Mouse (Mus musculus) cortical plate, adult 2 months (tissue): Measurements from ENCODE around the gene Tnc.

ENCODE experiments used
- CTCF ChIP-seq: fragments of 200-500 bp; IDR thresholded peaks from 2 replicates; pipeline ENCODE4 v1.5.1; 2011; ENCODE audit warnings: mild to moderate bottlenecking, control low read depth, low read length; ENCODE audit not compliant: insufficient read depth; ENCODE audit errors: extremely low read depth
- POLR2A ChIP-seq: fragments of 200-500 bp; IDR thresholded peaks from 2 replicates; pipeline ENCODE4 v1.6.1; 2011; ENCODE audit warnings: mild to moderate bottlenecking, low read length, control low read depth; ENCODE audit not compliant: insufficient read depth; ENCODE audit errors: extremely low read depth

DNA sequence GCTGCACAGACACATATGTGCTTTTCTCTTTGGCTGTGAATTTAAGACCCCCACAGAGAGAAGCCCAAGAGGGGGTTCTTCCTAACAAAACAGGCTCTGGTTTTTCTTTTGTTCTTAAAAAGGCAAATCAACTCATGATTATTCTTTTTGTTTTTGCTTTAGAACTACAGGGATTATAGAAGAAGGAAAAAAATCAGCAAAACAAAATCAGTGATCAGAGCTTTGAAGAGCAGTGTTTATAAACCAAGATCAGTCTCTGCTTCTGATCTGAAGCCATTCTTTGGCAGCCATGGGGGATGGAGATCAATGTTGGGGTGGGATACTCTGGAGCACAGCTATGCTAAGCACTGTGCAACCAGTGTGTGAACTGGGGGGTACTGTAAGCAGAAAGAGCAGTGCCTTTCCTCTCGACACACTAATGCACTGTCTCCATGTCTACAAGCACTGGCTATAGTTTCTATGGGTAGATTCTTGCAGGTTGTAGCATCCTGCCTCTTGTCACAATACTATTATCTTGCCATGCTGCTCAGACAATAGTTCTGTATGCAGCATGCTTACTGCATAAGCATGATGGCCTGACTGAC is 66.5 kb downstream of the Tnc start:
- TF ChIP-seq POLR2A (no peak), CTCF (no peak)
